In genomic region chr1:39398284-39398683, GRCm38 (mm10) we compare ENCODE assay signal across 16 mouse cellular contexts.
"Had no signal": no experiment of that assay in that cellular context is flagged by ENCODE, and none has a peak within 500 bp of the region (broad histone marks: within the 10 kb centered on the region; RNA-seq: fewer than 3 reads in every experiment).

No protein-coding gene starts in this region.

- H3K9me3 ChIP-seq: liver, embryonic 13.5 days; lung, embryonic 15.5 days; midbrain, embryonic 15.5 days had no signal

- H3K4me3 ChIP-seq: liver, embryonic 13.5 days; liver, embryonic 15.5 days; lung, embryonic 15.5 days; midbrain, embryonic 12.5 days; midbrain, embryonic 15.5 days; neural tube, embryonic 12.5 days had no signal

- DNase-seq: liver; liver, embryonic 13.5 days; liver, postnatal 0 days; lung, adult 2 months; lung, postnatal 36 days; right cerebral cortex, postnatal 14 days; thymus, adult 2 months; thymus, postnatal 25 days; thymus, postnatal 4 days had no signal

- ATAC-seq: liver, postnatal 0 days; midbrain, embryonic 15.5 days had no signal

- H3K27ac ChIP-seq: liver, embryonic 13.5 days; liver, embryonic 15.5 days; macrophage; midbrain, embryonic 12.5 days; midbrain, embryonic 15.5 days; neural tube, embryonic 12.5 days had no signal

- H3K27me3 ChIP-seq: liver, embryonic 13.5 days; liver, embryonic 15.5 days; lung, embryonic 15.5 days; midbrain, embryonic 12.5 days; midbrain, embryonic 15.5 days; neural tube, embryonic 12.5 days had no signal

- H3K4me2 ChIP-seq: liver, embryonic 11.5 days; liver, embryonic 13.5 days; liver, embryonic 15.5 days; lung, embryonic 15.5 days; midbrain, embryonic 12.5 days; midbrain, embryonic 15.5 days; neural tube, embryonic 12.5 days had no signal

- H3K4me1 ChIP-seq: midbrain, embryonic 12.5 days; midbrain, embryonic 15.5 days; neural tube, embryonic 12.5 days had no signal

- H3K9ac ChIP-seq: liver, embryonic 13.5 days; liver, embryonic 15.5 days; liver, postnatal 0 days; lung, embryonic 15.5 days; midbrain, embryonic 12.5 days; midbrain, embryonic 15.5 days; neural tube, embryonic 12.5 days had no signal

- H3K36me3 ChIP-seq: lung, embryonic 15.5 days; midbrain, embryonic 15.5 days had no signal
